ENCODE assay signal across 17 mouse cellular contexts in genomic region chr3:115768290-115768689, GRCm38 (mm10). TPM values are rescaled to one million over a fixed set of nuclear protein-coding genes. Genes with fewer than 3 reads are reported as not detected.
DNase-seq lines count a peak whose midpoint lies in the region; ATAC-seq and TF ChIP-seq lines count a peak whose summit lies in the region.
"Had no signal": no experiment of that assay in that cellular context is flagged by ENCODE, and none has a peak within 500 bp of the region (broad histone marks: within the 10 kb centered on the region; RNA-seq: fewer than 3 reads in every experiment).

No protein-coding gene starts in this region.

- H3K27me3 ChIP-seq in heart, embryonic 16.5 days (ENCODE audit: control insufficient read depth, insufficient read depth, low read length), result no peaks in the 10 kb centered on the region
- H3K27me3 ChIP-seq in lung, postnatal 0 days (replicated peaks; ENCODE audit: insufficient read depth, low read length), result no peaks in the 10 kb centered on the region
- H3K27me3 ChIP-seq in hindbrain, embryonic 10.5 days (ENCODE audit: insufficient read depth, poor library complexity, severe bottlenecking), result no peaks in the 10 kb centered on the region
- H3K27me3 ChIP-seq: embryonic facial prominence, embryonic 13.5 days; forebrain, embryonic 15.5 days had no signal

- no peak for TF ChIP-seq CTCF in gastrocnemius, adult 2 months (IDR thresholded peaks at IDR 0.05)
- no peak for TF ChIP-seq CTCF in left cerebral cortex, adult 2 months (IDR thresholded peaks at IDR 0.05)
- TF ChIP-seq CTCF in lung, postnatal 0 days (IDR thresholded peaks at IDR 0.05), result no peak

- TF ChIP-seq EP300 in lung, postnatal 0 days (IDR thresholded peaks at IDR 0.05), result no peak

- WGBS in heart, embryonic 16.5 days, result 64% methylated on average over 1 of the region's 1 CpGs
- 81% methylated on average over 1 of the region's 1 CpGs for WGBS in lung, postnatal 0 days
- 90% methylated on average over 1 of the region's 1 CpGs for WGBS in hindbrain, embryonic 10.5 days

- DNase-seq in gastrocnemius, adult 2 months, result no peak
- DNase-seq in gastrocnemius, postnatal 14 days, result no peak
- no peak for DNase-seq in heart, postnatal 4 days
- no peak for DNase-seq in left cerebral cortex, adult 2 months (ENCODE audit: extremely low spot score in 1 of 2, low spot score in 2 of 2)
- no peak for DNase-seq in left cerebral cortex, adult 8-10 months (ENCODE audit: low spot score in 2 of 2)
- peak; percentile 51 for DNase-seq in lung, postnatal 0 days (ENCODE audit: low spot score)
- no peak for DNase-seq in hindbrain, embryonic 10.5 days (ENCODE audit: low spot score)
- DNase-seq: cerebellum, adult 9-11 months; left cerebral cortex, postnatal 4 days; right cerebral cortex, postnatal 14 days; spleen, adult 18-20 months; thymus, postnatal 36 days had no signal

- intact Hi-C loops in gastrocnemius, adult 2 months (cut with DNase I), result no loop called here
- intact Hi-C loops in gastrocnemius, postnatal 14 days (cut with DNase I; ENCODE audit: low total_unique reads), result no loop called here
- intact Hi-C loops in left cerebral cortex, adult 2 months (cut with DNase I), result no loop called here

- H3K9ac ChIP-seq in heart, embryonic 16.5 days (ENCODE audit: low read length), result no peak overlapping the region
- H3K9ac ChIP-seq in lung, postnatal 0 days (replicated peaks; ENCODE audit: low read depth), result no peak overlapping the region
- H3K9ac ChIP-seq: embryonic facial prominence, embryonic 13.5 days; forebrain, embryonic 15.5 days had no signal

- peak overlapping the region; percentile 46 for H3K4me3 ChIP-seq in gastrocnemius, adult 2 months
- no peak overlapping the region for H3K4me3 ChIP-seq in heart, embryonic 16.5 days (ENCODE audit: low read length)
- H3K4me3 ChIP-seq in left cerebral cortex, adult 2 months, result no peak overlapping the region
- H3K4me3 ChIP-seq in lung, postnatal 0 days (ENCODE audit: low read depth, low read length), result no peak overlapping the region
- H3K4me3 ChIP-seq in hindbrain, embryonic 10.5 days, result no peak overlapping the region
- H3K4me3 ChIP-seq: embryonic facial prominence, embryonic 13.5 days; forebrain, embryonic 15.5 days had no signal

- peaks cover 6% of the 10 kb centered on the region for H3K4me1 ChIP-seq in heart, embryonic 16.5 days (ENCODE audit: control insufficient read depth, insufficient read depth, low read length)
- no peaks in the 10 kb centered on the region for H3K4me1 ChIP-seq in lung, postnatal 0 days (ENCODE audit: insufficient read depth, low read depth, low read length)
- H3K4me1 ChIP-seq in hindbrain, embryonic 10.5 days (replicated peaks), result no peaks in the 10 kb centered on the region
- H3K4me1 ChIP-seq: embryonic facial prominence, embryonic 13.5 days; forebrain, embryonic 15.5 days had no signal

- no peaks in the 10 kb centered on the region for H3K36me3 ChIP-seq in heart, embryonic 16.5 days (ENCODE audit: control insufficient read depth, insufficient read depth)
- no peaks in the 10 kb centered on the region for H3K36me3 ChIP-seq in lung, postnatal 0 days (ENCODE audit: insufficient read depth, low read length)
- H3K36me3 ChIP-seq in hindbrain, embryonic 10.5 days, result no peaks in the 10 kb centered on the region
- H3K36me3 ChIP-seq: embryonic facial prominence, embryonic 13.5 days; forebrain, embryonic 15.5 days had no signal

- no peak for ATAC-seq in heart, embryonic 16.5 days (replicated peaks; ENCODE audit: extremely low read depth, insufficient read depth, low FRiP score)
- peak; percentile 15 for ATAC-seq in lung, postnatal 0 days
- ATAC-seq: CD4-positive, CD25-positive, alpha-beta regulatory T cell, adult 4 months; forebrain, embryonic 15.5 days; Patski had no signal

- H3K4me2 ChIP-seq in heart, embryonic 16.5 days (ENCODE audit: low read depth, low read length), result no peak overlapping the region
- no peak overlapping the region; the same call in 1 of the 2 replicates for H3K4me2 ChIP-seq in lung, postnatal 0 days (replicated peaks; ENCODE audit: low read depth, low read length)
- H3K4me2 ChIP-seq: embryonic facial prominence, embryonic 13.5 days; forebrain, embryonic 15.5 days had no signal

- H3K27ac ChIP-seq in gastrocnemius, adult 2 months, result peak overlapping the region; percentile 88
- peak overlapping the region; percentile 75 for H3K27ac ChIP-seq in heart, embryonic 16.5 days (ENCODE audit: low read length)
- peak overlapping the region; percentile 36 for H3K27ac ChIP-seq in left cerebral cortex, adult 2 months
- peak overlapping the region; percentile 83 for H3K27ac ChIP-seq in lung, postnatal 0 days (ENCODE audit: low read length)
- H3K27ac ChIP-seq in hindbrain, embryonic 10.5 days, result no peak overlapping the region
- H3K27ac ChIP-seq: embryonic facial prominence, embryonic 13.5 days; forebrain, embryonic 15.5 days had no signal

- H3K9me3 ChIP-seq in heart, embryonic 16.5 days (replicated peaks; ENCODE audit: control insufficient read depth, low read length), result no peaks in the 10 kb centered on the region
- H3K9me3 ChIP-seq in lung, postnatal 0 days (ENCODE audit: low read length), result no peaks in the 10 kb centered on the region
- H3K9me3 ChIP-seq in hindbrain, embryonic 10.5 days, result no peaks in the 10 kb centered on the region
- H3K9me3 ChIP-seq: embryonic facial prominence, embryonic 13.5 days; forebrain, embryonic 15.5 days had no signal

RNA-seq across cellular contexts. Expression of gene S1pr1, which starts 53.4 kb away (rescaled TPM):
- 10 to 100 TPM; 16.9 to 34.1 TPM for total RNA-seq in gastrocnemius, adult 2 months (2021)
- 10 to 100 TPM; 19.7 to 43.0 TPM for total RNA-seq in gastrocnemius, postnatal 14 days (2021)
- 88.9 and 92.1 TPM in 2 replicates for polyA plus RNA-seq in heart, embryonic 16.5 days (2015; fragmentation: Nextera tagmentation; extraction: Ambion mirVana)
- total RNA-seq in heart, postnatal 4 days (2021), result 100 to 1,000 TPM; 103 to 111 TPM
- total RNA-seq in left cerebral cortex, adult 2 months (2021), result 100 to 1,000 TPM in 1 of 2 experiments, 10 to 100 TPM in 1; 90.6 to 118 TPM
- total RNA-seq in left cerebral cortex, adult 8-10 months (2022), result 100 to 1,000 TPM in 3 of 4 experiments, 10 to 100 TPM in 1; 85.9 to 113 (median 105) TPM
- 93.0 and 100 TPM in 2 replicates for polyA plus RNA-seq in lung, postnatal 0 days (2015; fragmentation: Nextera tagmentation; extraction: Ambion mirVana)
- 12.1 and 12.8 TPM in 2 replicates for polyA plus RNA-seq in hindbrain, embryonic 10.5 days (2016; fragmentation: Nextera tagmentation; extraction: Ambion mirVana)
